Mouse (Mus musculus) MEL (cell line): ENCODE data around the gene C1qc. TPM values are rescaled to one million over a fixed set of nuclear protein-coding genes. Genes with fewer than 3 reads are reported as not detected.

Experiments used
- DNase-seq: peaks from one replicate; pipeline ENCODE4 v3.0.0; 2011; ENCODE audit warnings: low read depth, low spot score
- H3K27ac ChIP-seq: 2 replicates; pipeline ENCODE4 v1.5.1; 2012; ENCODE audit warnings: low read depth, mild to moderate bottlenecking, control low read depth, low read length, moderate library complexity; ENCODE audit not compliant: control insufficient read depth
- H3K27me3 ChIP-seq, 2 experiments: fragments of 150-350 bp in 1 of 2; sonication (generic) in 1 of 2; 2 replicates each; pipeline ENCODE4 v1.6.1; 2012; ENCODE audit warnings: low read length in 2 of 2, mild to moderate bottlenecking in 2 of 2, improper control_type of control experiment in 1 of 2, moderate library complexity in 1 of 2; ENCODE audit not compliant: insufficient read depth in 2 of 2, control insufficient read depth in 1 of 2
- H3K36me3 ChIP-seq, 2 experiments: 2 replicates each; pipeline ENCODE4 v1.6.1; 2012 to 2014; ENCODE audit warnings: low read length in 2 of 2, improper control_type of control experiment in 1 of 2, inconsistent platforms in 1 of 2, mild to moderate bottlenecking in 1 of 2; ENCODE audit not compliant: insufficient read depth in 2 of 2, control insufficient read depth in 1 of 2
- H3K4me1 ChIP-seq, 2 experiments: fragments of 150-350 bp in 1 of 2; sonication (generic) in 1 of 2; 2 replicates each; pipeline ENCODE4 v1.6.1; 2012; ENCODE audit warnings: low read length in 2 of 2, improper control_type of control experiment in 1 of 2, mild to moderate bottlenecking in 1 of 2; ENCODE audit not compliant: insufficient read depth in 2 of 2, control insufficient read depth in 1 of 2
- H3K4me3 ChIP-seq, 2 experiments: fragments of 150-350 bp in 1 of 2; sonication (generic) in 1 of 2; 2 replicates each; pipeline ENCODE4 v1.5.1; 2012; ENCODE audit warnings: low read depth in 2 of 2, low read length in 2 of 2, mild to moderate bottlenecking in 2 of 2, moderate library complexity in 2 of 2, control low read depth in 1 of 2, improper control_type of control experiment in 1 of 2; ENCODE audit not compliant: control insufficient read depth in 1 of 2, insufficient read depth in 1 of 2
- H3K79me2 ChIP-seq: 2 replicates; pipeline ENCODE4 v1.6.1; 2012; ENCODE audit warnings: mild to moderate bottlenecking, low read length, moderate library complexity; ENCODE audit not compliant: control insufficient read depth, poor library complexity, insufficient read depth
- H3K9ac ChIP-seq: 2 replicates; pipeline ENCODE4 v1.6.1; 2012; ENCODE audit warnings: low read depth, mild to moderate bottlenecking, control low read depth, low read length, moderate library complexity; ENCODE audit not compliant: control insufficient read depth, poor library complexity, severe bottlenecking
- H3K9me3 ChIP-seq: fragments of 150-350 bp; sonication (generic); replicated peaks from 2 replicates; pipeline ENCODE4 v1.6.1; 2012; ENCODE audit warnings: mild to moderate bottlenecking, low read length, improper control_type of control experiment, moderate library complexity; ENCODE audit not compliant: insufficient read depth
- BHLHE40 ChIP-seq: IDR thresholded peaks from 2 replicates; pipeline ENCODE4 v1.6.1; 2012; ENCODE audit warnings: low read depth, mild to moderate bottlenecking, inconsistent platforms, low read length, improper control_type of control experiment, borderline replicate concordance
- CTCF ChIP-seq, 3 experiments: IDR thresholded peaks in 2 of 3; conservative IDR thresholded peaks in 1 of 3; 2 replicates each; pipeline ENCODE4 v1.5.1; 2011 to 2012; ENCODE audit warnings: low read length in 3 of 3, low read depth in 2 of 3, mild to moderate bottlenecking in 2 of 3, improper control_type of control experiment in 1 of 3, inconsistent platforms in 1 of 3, mixed read lengths in 1 of 3, moderate library complexity in 1 of 3; ENCODE audit not compliant: control insufficient read depth in 1 of 3, insufficient read depth in 1 of 3, poor library complexity in 1 of 3, severe bottlenecking in 1 of 3
- ELF1 ChIP-seq: IDR thresholded peaks from 2 replicates; pipeline ENCODE4 v1.6.1; 2014; ENCODE audit warnings: low read depth, mild to moderate bottlenecking, inconsistent platforms, low read length, improper control_type of control experiment, moderate library complexity
- EP300 ChIP-seq, 2 experiments: IDR thresholded peaks; 2 replicates each; pipeline ENCODE4 v1.6.1; 2011; ENCODE audit warnings: improper control_type of control experiment in 2 of 2, low read length in 2 of 2, low read depth in 1 of 2, mild to moderate bottlenecking in 1 of 2
- GABPA ChIP-seq: IDR thresholded peaks from 2 replicates; pipeline ENCODE4 v1.6.1; 2012; ENCODE audit warnings: low read depth, mild to moderate bottlenecking, inconsistent platforms, low read length, improper control_type of control experiment, moderate library complexity
- GATA1 ChIP-seq: IDR thresholded peaks from 2 replicates; pipeline ENCODE4 v1.6.1; 2011; ENCODE audit warnings: low read depth, low read length, improper control_type of control experiment
- JUND ChIP-seq: IDR thresholded peaks from 2 replicates; pipeline ENCODE4 v1.6.1; 2011; ENCODE audit warnings: low read depth, mild to moderate bottlenecking, improper control_type of control experiment, low read length
- MAFK ChIP-seq: IDR thresholded peaks from 2 replicates; pipeline ENCODE4 v1.6.1; 2011; ENCODE audit warnings: low read depth, mild to moderate bottlenecking, low read length, improper control_type of control experiment, borderline replicate concordance
- MAZ ChIP-seq: IDR thresholded peaks from 2 replicates; pipeline ENCODE4 v1.6.1; 2012; ENCODE audit warnings: low read depth, mild to moderate bottlenecking, inconsistent platforms, low read length, improper control_type of control experiment
- MEF2A ChIP-seq: IDR thresholded peaks from 2 replicates; pipeline ENCODE4 v1.6.1; 2014; ENCODE audit warnings: low read depth, mild to moderate bottlenecking, inconsistent platforms, low read length, improper control_type of control experiment; ENCODE audit not compliant: poor library complexity, insufficient replicate concordance, severe bottlenecking; ENCODE audit errors: extremely low read depth
- MXI1 ChIP-seq: IDR thresholded peaks from 2 replicates; pipeline ENCODE4 v1.6.1; 2011; ENCODE audit warnings: mild to moderate bottlenecking, low read depth, low read length, improper control_type of control experiment
- POLR2A ChIP-seq, 2 experiments: IDR thresholded peaks; 2 replicates each; pipeline ENCODE4 v1.6.1; 2011 to 2012; ENCODE audit warnings: low read length in 2 of 2, mild to moderate bottlenecking in 2 of 2, control low read depth in 1 of 2, improper control_type of control experiment in 1 of 2, low read depth in 1 of 2, moderate library complexity in 1 of 2; ENCODE audit not compliant: control insufficient read depth in 1 of 2, insufficient read depth in 1 of 2, poor library complexity in 1 of 2
- POLR2AphosphoS5 ChIP-seq: IDR thresholded peaks from 2 replicates; pipeline ENCODE4 v1.6.1; 2012; ENCODE audit warnings: low read depth, borderline replicate concordance, mild to moderate bottlenecking, inconsistent platforms, low read length, moderate library complexity, mixed read lengths
- SIN3A ChIP-seq: IDR thresholded peaks from 2 replicates; pipeline ENCODE4 v1.6.1; 2012; ENCODE audit warnings: low read length, improper control_type of control experiment, inconsistent platforms
- SMC3 ChIP-seq: IDR thresholded peaks from 2 replicates; pipeline ENCODE4 v1.6.1; 2011; ENCODE audit warnings: low read depth, low read length, improper control_type of control experiment
- TAL1 ChIP-seq: IDR thresholded peaks from 2 replicates; pipeline ENCODE4 v1.6.1; 2012; ENCODE audit warnings: mild to moderate bottlenecking, inconsistent platforms, low read length, moderate library complexity, mixed read lengths
- TCF12 ChIP-seq: IDR thresholded peaks from 2 replicates; pipeline ENCODE4 v1.6.1; 2014; ENCODE audit warnings: low read depth, mild to moderate bottlenecking, inconsistent platforms, low read length, improper control_type of control experiment, moderate library complexity
- UBTF ChIP-seq: IDR thresholded peaks from 2 replicates; pipeline ENCODE4 v1.6.1; 2012; ENCODE audit warnings: low read depth, mild to moderate bottlenecking, inconsistent platforms, low read length, improper control_type of control experiment, moderate library complexity, borderline replicate concordance; ENCODE audit not compliant: insufficient read depth
- USF2 ChIP-seq, 2 experiments: IDR thresholded peaks; 2 replicates each; pipeline ENCODE4 v1.6.1; 2011 to 2012; ENCODE audit warnings: improper control_type of control experiment in 2 of 2, low read length in 2 of 2, borderline replicate concordance in 1 of 2, inconsistent platforms in 1 of 2, low read depth in 1 of 2, mild to moderate bottlenecking in 1 of 2; ENCODE audit not compliant: insufficient read depth in 1 of 2
- ZC3H11A ChIP-seq: IDR thresholded peaks from 2 replicates; pipeline ENCODE4 v1.6.1; 2012; ENCODE audit warnings: low read depth, mild to moderate bottlenecking, inconsistent platforms, low read length, improper control_type of control experiment
- ZMIZ1 ChIP-seq: IDR thresholded peaks from 2 replicates; pipeline ENCODE4 v1.6.1; 2012; ENCODE audit warnings: low read depth, mild to moderate bottlenecking, inconsistent platforms, low read length, improper control_type of control experiment, moderate library complexity
- ZNF384 ChIP-seq: IDR thresholded peaks from 2 replicates; pipeline ENCODE4 v1.6.1; 2012; ENCODE audit warnings: low read depth, mild to moderate bottlenecking, inconsistent platforms, low read length, improper control_type of control experiment
- polyA plus RNA-seq, 2 experiments: library from polyadenylated mRNA; stranded (reverse) in 1 of 2; unstranded in 1 of 2; fragments of >175 nt in 1 of 2; fragments of >200 nt in 1 of 2; gene quantifications; 2 replicates each; pipeline versions ENCODE4 v1.2.1 to v1.2.4; 2012; ENCODE audit warnings: low replicate concordance in 2 of 2, low read depth in 1 of 2; ENCODE audit not compliant: insufficient read length in 2 of 2, insufficient read depth in 1 of 2, missing spikeins in 1 of 2
- total RNA-seq: library from RNA; depleted of rRNA; stranded (reverse); fragments of 300-350 nt; gene quantifications from 2 replicates; pipeline ENCODE4 v1.2.3, GENCODE M21; 2012

C1qc gene
- total and polyA plus RNA-seq, 3 experiments: not detected

- 0 out of 4 replicates have a peak, but pooled peaks cover 0 to 2% of the 10 kb centered on the region in 2 experiments for H3K4me1 ChIP-seq
- H3K4me3 ChIP-seq: no peak overlapping the region
- H3K9ac ChIP-seq: no peak overlapping the region
- H3K27me3 ChIP-seq: no peaks in the 10 kb centered on the region
- H3K9me3 ChIP-seq: no peaks in the 10 kb centered on the region
- no peaks in the 10 kb centered on the region for H3K79me2 ChIP-seq
- TF ChIP-seq BHLHE40 (no peak), SIN3A (peak; percentile 99), MXI1 (peak; percentile 84), CTCF (IDR thresholded peaks at IDR 0.05 in 2 of 3, conservative IDR thresholded peaks at IDR 0.05 in 1 of 3; ENCODE audit: control insufficient read depth in 1 of 3, insufficient read depth in 1 of 3, low read depth in 2 of 3, low read length in 3 of 3, poor library complexity in 1 of 3, severe bottlenecking in 1 of 3) (0 out of 6 replicates have a peak, but pooled peaks of 1 of the 3 experiments have one; percentile 15)
- H3K27ac ChIP-seq: no peak overlapping the region
- H3K36me3 ChIP-seq: no peaks in the 10 kb centered on the region
- DNase-seq: peak; percentile 70
Observed at GRCm38 (mm10) chr4:136924529-136924928, 31.7 kb upstream of the C1qc start.

- Histone ChIP-seq H3K27ac (no peak overlapping the region), H3K9ac (no peak overlapping the region), H3K79me2 (no peaks in the 10 kb centered on the region), H3K27me3 (no peaks in the 10 kb centered on the region), H3K36me3 (no peaks in the 10 kb centered on the region), H3K9me3 (no peaks in the 10 kb centered on the region), H3K4me3 (no peak overlapping the region), H3K4me1 (no peaks in the 10 kb centered on the region)
- TF ChIP-seq ZC3H11A (no peak), MAFK (no peak), ELF1 (no peak), UBTF (no peak), MXI1 (no peak)
- DNase-seq: no peak
Observed at GRCm38 (mm10) chr4:136919526-136919925, 26.7 kb upstream of the C1qc start.

- Histone ChIP-seq H3K27ac (no peak overlapping the region), H3K9me3 (no peaks in the 10 kb centered on the region), H3K79me2 (no peaks in the 10 kb centered on the region), H3K4me1 (no peaks in the 10 kb centered on the region), H3K36me3 (no peaks in the 10 kb centered on the region), H3K9ac (no peak overlapping the region), H3K4me3 (no peak overlapping the region), H3K27me3 (no peaks in the 10 kb centered on the region)
- TF ChIP-seq JUND: no peak
- no peak for TF ChIP-seq USF2 (IDR thresholded peaks at IDR 0.05; ENCODE audit: borderline replicate concordance in 1 of 2, insufficient read depth in 1 of 2, low read depth in 1 of 2, low read length in 2 of 2)
- TF ChIP-seq SMC3: no peak
- no peak for TF ChIP-seq MAFK
- TF ChIP-seq UBTF: no peak
- TF ChIP-seq POLR2AphosphoS5: no peak
- TF ChIP-seq TCF12: no peak
- TF ChIP-seq TAL1: no peak
- no peak for TF ChIP-seq ZNF384
- TF ChIP-seq GATA1: no peak
- TF ChIP-seq POLR2A (IDR thresholded peaks at IDR 0.05; ENCODE audit: control insufficient read depth in 1 of 2, insufficient read depth in 1 of 2, low read depth in 1 of 2, low read length in 2 of 2, poor library complexity in 1 of 2): no peak
- TF ChIP-seq ELF1: no peak
- no peak for TF ChIP-seq GABPA
- TF ChIP-seq ZMIZ1: no peak
- TF ChIP-seq MEF2A: no peak
- TF ChIP-seq MAZ: no peak
- TF ChIP-seq EP300 (IDR thresholded peaks at IDR 0.05; ENCODE audit: low read depth in 1 of 2, low read length in 2 of 2): no peak
- no peak for TF ChIP-seq BHLHE40
- DNase-seq: no peak
Observed at GRCm38 (mm10) chr4:136918834-136919233, 26.0 kb upstream of the C1qc start.
